Mouse (Mus musculus) skeletal muscle tissue, postnatal 0 days (tissue): ENCODE results near the gene Pdcd11. TPM values are rescaled to one million over a fixed set of nuclear protein-coding genes. Genes with fewer than 3 reads are reported as not detected.

ENCODE experiments used
- polyA plus RNA-seq: library from polyadenylated mRNA; unstranded; fragments of >200 nt; fragmentation: Nextera tagmentation; extraction: Ambion mirVana; gene quantifications from 2 replicates; pipeline ENCODE4 v1.2.1, GENCODE M21; 2015

Pdcd11 gene
- 3.4 and 3.9 TPM in 2 replicates for polyA plus RNA-seq

DNA sequence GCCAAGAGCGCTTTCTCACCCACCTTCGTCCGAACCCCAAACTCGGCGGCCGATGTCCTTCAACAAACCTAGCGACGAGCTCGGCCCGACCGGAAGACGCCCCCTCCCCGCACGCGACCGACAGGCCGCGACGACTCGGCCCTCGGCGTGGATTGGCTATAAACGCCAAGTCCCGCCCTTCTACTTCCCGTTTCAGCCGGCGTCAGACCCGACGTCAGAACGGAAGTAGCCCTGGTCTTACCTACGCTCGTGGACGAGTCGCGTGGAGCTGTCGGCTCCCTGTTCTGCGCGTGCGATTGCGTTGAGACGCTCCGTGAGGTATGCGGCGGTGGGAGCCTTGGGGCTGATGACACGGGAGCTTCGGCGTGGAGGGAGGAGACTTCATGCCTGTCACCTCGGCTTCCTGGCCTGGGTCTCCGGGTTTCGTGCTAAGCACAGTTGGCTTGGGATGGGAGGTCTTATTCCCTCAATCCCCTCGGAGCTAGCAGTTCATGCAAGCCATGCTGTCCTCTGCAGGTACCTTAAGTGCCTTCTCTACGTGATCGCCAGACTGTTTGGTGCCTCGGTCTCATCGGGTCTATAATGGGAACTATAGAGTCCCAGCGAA lies at the start of gene Pdcd11, which contains the start of gene Usmg5:
Pdcd11 (plus strand) TSS at position 219 of the 607 bp plus-strand sequence.
Usmg5 (minus strand) TSS at position 98 of the 607 bp plus-strand sequence.

DNA sequence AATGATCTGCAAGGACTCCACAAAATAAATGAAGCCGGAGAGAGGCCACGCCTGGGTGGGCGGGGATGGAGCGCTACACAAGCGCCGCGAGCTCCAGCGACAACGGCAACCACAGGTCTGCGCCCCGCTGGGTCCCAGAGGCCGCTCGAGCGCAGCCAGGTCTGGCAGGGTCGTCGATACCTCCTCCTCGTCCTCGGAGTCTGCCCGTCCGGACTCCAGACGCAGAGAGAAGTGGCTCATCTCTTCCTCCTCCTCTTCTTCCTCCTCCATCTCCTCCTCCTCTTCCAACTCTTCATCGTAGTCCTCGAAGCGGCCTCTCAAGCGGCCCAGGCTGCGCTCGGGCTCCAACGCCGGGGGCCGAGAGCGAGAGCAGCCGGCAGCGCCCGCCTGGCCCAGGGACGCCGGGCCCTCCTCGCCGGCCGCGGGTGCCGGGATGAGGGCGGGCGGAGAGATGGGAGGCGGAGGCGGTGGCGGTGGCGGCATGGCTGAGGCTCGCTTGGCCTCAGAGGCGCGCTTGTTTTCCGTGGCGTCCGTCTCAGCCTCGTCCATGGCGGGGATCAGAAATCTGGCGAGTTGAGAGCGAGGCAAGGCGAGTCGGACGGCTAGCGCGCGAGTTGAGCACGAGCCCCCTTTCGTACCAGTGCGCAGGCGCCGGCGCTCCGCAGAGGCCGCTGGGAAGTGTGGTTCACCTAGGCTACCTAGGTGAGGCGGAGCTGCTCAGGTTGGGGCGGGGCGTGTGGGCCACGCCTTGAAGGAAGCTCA lies 40.1 kb upstream of the Pdcd11 start, which contains the start of gene Pcgf6:
Pcgf6 (minus strand) TSS at position 636 of the 762 bp plus-strand sequence.

DNA sequence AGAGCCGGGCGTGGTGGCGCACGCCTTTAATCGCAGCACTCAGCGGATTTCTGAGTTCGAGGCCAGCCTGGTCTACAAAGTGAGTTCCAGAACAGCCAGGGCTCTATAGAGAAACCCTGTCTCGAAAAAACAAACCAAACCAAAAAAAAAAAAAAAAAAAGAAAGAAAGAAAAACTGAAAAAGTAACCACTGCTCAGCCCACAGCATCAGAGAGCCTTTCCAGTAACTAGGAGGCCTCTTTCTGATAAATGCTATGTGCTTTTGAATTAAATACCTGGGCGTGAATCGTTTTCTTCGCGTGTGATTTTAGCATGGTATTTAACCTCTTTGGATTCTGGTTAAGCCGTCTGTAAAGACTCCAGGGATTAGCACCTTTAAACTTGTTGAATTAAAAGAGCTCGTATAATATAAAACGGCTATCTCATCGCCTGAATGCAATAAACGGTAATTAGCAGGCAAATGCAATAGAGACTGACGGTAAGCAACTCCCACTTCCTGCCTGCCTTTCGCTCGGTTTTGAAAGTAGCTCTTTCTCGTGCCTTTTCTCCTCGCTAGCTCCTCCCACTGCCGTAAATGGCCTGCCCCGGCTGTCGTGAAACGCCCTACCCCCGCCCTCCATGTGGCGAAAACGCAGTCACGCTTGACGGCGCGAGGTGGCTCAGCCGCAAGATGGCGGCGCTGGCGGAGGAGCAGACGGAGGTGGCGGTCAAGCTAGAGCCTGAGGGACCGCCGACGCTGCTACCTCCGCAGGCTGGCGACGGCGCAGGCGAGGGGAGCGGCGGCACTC lies 23.3 kb upstream of the Pdcd11 start, which contains the start of gene Taf5:
Taf5 (plus strand) TSS at position 651 of the 787 bp plus-strand sequence.

DNA sequence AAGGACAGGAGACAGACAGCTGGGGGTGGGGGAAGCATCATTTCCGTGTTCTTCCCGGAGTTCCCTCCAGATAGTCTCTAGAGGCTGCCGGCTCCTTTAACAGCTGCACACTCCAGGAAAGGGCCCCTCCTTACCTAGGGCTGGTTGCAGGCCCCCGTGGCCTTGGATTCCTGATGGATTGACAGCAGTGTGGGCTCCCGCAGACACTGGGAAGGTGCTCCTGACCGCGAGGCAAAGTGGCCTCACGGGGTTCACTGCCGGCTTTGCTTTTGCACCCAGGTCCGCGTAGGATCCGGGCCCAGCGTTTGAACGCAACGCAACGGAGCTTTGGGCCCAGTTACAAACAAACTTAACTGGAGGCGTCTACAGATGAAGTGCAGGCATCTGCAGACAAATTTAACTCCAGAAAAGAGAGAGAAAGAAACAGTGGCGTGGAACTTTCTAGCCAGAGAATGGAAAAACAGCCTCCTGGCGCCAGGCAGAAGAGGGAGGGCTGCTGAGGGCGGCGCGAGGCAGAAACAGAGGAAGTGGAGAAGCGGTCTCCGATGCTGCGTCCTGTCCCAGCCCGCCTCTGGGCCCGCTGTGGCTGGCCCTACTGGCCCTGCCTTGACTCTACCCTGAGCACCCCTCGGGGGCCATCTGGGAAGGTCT lies 47.3 kb downstream of the Pdcd11 start, which contains the start of gene Calhm2:
Calhm2 (minus strand) TSS at position 524 of the 651 bp plus-strand sequence.

DNA sequence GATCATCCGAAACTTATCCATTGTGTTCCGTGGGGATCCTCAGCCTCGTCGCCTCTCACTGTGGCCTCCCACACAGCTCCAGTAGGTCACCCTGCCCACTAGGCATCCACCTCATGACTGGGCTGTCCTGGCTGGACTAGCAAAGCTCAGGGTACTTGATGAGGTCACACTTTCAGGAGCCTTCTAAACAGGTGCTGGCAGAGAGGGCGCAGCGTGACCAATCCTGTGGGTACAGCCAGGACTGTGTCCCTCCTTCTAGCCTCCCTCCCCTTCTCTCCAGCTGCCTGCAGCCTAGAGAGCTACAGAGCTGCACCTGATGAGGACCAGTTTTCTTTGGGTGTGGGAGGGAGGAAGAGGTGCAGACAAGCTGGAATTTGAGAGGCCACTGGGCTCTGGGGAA lies 53.6 kb downstream of the Pdcd11 start, which contains the start of gene Calhm1:
Calhm1 (minus strand) TSS at position 101 of the 400 bp plus-strand sequence.

DNA sequence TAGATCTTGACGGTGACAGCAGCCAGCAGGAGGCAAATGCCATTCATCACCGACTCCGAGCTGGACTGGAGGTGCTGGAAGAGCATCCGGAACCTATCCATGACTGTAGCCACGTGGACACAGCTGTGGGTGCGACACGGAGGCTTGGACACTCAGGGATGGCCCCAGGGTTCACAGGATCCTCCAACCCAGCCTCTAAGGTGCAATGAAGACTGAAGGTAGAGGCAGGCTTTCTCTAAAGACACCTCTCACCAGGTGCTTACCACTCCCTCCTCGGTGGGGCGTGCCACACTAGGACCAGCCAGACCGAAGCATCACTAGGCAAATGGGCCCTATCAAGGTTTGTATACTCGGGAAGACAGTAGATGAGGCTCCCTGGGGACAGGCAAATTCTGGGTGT lies 67.1 kb downstream of the Pdcd11 start, which contains the start of gene Calhm3:
Calhm3 (minus strand) TSS at position 101 of the 400 bp plus-strand sequence.

DNA sequence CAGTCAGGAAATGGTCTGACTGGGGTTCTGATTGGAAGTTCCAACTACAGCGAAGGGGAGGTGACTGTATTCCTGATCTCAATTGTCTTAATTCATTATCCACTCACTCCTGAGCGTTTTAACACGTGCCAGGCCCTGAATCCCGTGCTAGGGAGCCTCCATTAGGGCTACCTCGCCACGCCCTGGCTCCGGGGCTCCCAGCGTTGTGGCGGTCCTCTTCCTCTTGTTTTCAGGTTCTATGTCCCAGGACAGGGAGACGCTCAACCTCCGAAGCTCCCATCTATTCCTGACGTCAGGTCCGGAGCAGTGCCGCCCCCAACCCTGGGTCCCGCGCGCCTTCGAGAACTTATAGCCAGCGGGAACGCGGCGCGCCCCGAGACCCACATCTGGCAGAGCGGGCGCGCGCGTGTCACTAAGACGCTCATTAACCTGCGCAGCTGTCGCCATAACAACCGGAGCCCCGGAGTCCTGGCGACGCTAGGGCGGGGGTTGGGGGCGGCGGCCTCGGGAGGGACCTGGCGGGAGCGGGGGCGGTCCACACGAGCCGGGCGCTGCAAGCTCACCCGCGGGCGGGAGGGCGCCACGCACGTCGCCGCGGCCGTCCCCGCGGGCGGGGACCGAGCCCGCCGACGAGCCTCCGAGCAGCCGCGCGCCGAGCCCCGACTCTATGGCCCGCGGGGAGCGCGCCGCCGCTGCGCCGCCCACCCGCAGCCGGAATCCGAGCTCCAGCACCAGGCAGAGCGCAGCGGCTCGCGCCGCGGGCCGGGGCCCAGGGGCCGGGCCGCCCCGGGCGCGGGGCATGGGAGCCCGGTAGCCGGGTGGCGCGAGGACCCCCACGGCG lies 88.1 kb downstream of the Pdcd11 start, which contains the start of gene Neurl1a:
Neurl1a (plus strand) TSS at position 390 of the 841 bp plus-strand sequence.

Other genes starting within 250 kb of the Pdcd11 start
- 0.11 and 0.17 TPM in 2 replicates for gene Ina, start 76.1 kb upstream of the Pdcd11 start, polyA plus RNA-seq
- 61.2 and 67.5 TPM in 2 replicates for gene Nt5c2, start 75.6 kb upstream of the Pdcd11 start, polyA plus RNA-seq
- gene Pcgf6, start 39.9 kb upstream of the Pdcd11 start, polyA plus RNA-seq = 4.3 and 5.2 TPM in 2 replicates
- gene Taf5, start 23.0 kb upstream of the Pdcd11 start, polyA plus RNA-seq = 1.8 and 1.9 TPM in 2 replicates
- 2,727 and 2,888 TPM in 2 replicates for gene Usmg5, start 121 bp upstream of the Pdcd11 start, polyA plus RNA-seq
- 4.4 and 4.6 TPM in 2 replicates for gene Calhm2, start 47.5 kb downstream of the Pdcd11 start, polyA plus RNA-seq
- not detected in 2 replicates for gene Calhm1, start 53.5 kb downstream of the Pdcd11 start, polyA plus RNA-seq
- not detected in 2 replicates for gene Calhm3, start 67.0 kb downstream of the Pdcd11 start, polyA plus RNA-seq
- gene Neurl1a, start 88.1 kb downstream of the Pdcd11 start, polyA plus RNA-seq = 14.5 and 16.1 TPM in 2 replicates